Mouse (Mus musculus): Measurements from ENCODE around the gene Olfr1368.

GRCm38 (mm10) chr13:21145767-21146166, at the start of gene Olfr1368:
- no peak for TF ChIP-seq EP300 (IDR thresholded peaks at IDR 0.05)
- no peak for TF ChIP-seq CTCF (IDR thresholded peaks at IDR 0.05)
